Mouse (Mus musculus) left cerebral cortex, adult 2 months (tissue): ENCODE results near the gene Os9. TPM values are rescaled to one million over a fixed set of nuclear protein-coding genes. Genes with fewer than 3 reads are reported as not detected.
"Not testable (repeated sequence)": the region's sequence is repeated elsewhere in the genome, so short reads cannot be mapped to it uniquely, and the experiment has no call there.

Source experiments
- DNase-seq, 2 experiments: peaks; one replicate each; pipeline ENCODE4 v3.0.0; 2021 to 2022; ENCODE audit warnings: low spot score in 2 of 2, mixed read lengths in 1 of 2; ENCODE audit errors: extremely low spot score in 1 of 2
- H3K27ac ChIP-seq: fragments of 200-600 bp; 2 replicates; pipeline ENCODE4 v1.8.1; 2022
- H3K4me3 ChIP-seq: fragments of 200-600 bp; 2 replicates; pipeline ENCODE4 v1.8.1; 2022
- CTCF ChIP-seq: fragments of 200-600 bp; IDR thresholded peaks from 2 replicates; pipeline ENCODE4 v1.8.1; 2022; ENCODE audit warnings: antibody characterized with exemption, mild to moderate bottlenecking, moderate library complexity
- intact Hi-C: fragments of 180-260 bp; cut with DNase I; formaldehyde crosslinking; loops from one replicate; pipeline ENCODE4 v1.15.1; 2025
- total RNA-seq, 2 experiments: library from RNA; stranded (reverse); gene quantifications; 2 replicates each; pipeline ENCODE4 v1.2.3; 2021

The Os9 gene
- total RNA-seq, 2 experiments from 2014 or later, result 109 to 114 TPM

DNA sequence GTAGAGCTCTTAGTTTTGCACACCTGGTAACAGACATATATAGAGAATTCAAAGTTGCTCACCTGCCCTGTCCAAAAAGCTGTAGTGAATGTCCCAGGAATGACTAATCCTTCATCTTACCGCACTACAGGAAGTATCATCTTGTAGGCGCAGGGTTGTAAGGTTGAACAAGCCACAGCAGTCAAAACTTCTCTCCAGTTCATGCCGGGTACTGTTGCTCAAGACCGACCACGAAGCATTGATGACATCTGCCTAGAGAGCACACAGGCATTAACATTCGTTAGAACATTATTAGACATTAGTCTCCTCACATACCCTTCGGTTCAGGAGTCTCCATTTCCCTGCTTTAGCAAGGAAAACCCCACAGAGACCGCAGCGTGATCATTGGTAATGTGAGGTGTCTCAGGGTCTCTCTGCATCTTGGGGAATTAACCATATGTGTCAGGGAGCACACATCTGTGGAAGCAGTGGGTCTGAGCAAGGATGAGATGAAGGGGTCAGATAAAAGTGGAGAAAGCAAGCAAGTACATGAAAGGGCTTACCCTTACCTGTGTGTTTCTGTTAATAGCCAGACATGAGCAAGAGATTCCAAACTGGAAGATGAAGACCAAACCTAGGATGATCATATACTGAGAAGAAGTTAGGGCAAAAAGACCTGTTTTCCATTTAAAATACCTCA lies 52.4 kb downstream of the Os9 start:
- Histone ChIP-seq H3K27ac (no peak overlapping the region), H3K4me3 (no peak overlapping the region; the same call in 1 of the 2 replicates)
- no peak for TF ChIP-seq CTCF
- DNase-seq, result no peak
- intact Hi-C loops, result no loop called here

DNA sequence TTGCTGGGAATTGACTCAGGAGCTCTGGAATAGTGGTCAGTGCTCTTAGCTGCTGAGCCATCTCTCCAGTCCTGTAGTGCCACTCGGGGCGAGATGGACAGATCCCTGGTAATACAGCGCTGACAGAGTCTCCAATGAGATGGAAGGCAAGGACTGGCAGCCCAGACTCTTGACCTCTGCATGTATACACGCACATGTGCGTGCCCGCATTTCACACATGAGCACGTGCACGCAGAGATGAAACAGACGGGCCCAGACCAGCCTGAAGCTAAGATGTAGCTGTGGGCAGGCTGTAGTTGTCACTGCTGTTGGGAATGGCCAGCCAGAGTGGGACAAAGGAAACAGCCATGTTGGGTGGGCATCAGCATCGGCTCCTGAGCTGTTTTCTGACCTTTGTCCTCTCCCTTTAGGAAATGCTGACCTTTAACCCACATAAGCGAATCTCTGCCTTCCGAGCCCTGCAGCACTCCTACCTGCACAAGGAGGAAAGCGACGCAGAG lies 54.4 kb downstream of the Os9 start:
- intact Hi-C loops, result no loop called here
- DNase-seq, result no peak
- no peak for TF ChIP-seq CTCF
- Histone ChIP-seq H3K4me3 (no peak overlapping the region), H3K27ac (no peak overlapping the region)

DNA sequence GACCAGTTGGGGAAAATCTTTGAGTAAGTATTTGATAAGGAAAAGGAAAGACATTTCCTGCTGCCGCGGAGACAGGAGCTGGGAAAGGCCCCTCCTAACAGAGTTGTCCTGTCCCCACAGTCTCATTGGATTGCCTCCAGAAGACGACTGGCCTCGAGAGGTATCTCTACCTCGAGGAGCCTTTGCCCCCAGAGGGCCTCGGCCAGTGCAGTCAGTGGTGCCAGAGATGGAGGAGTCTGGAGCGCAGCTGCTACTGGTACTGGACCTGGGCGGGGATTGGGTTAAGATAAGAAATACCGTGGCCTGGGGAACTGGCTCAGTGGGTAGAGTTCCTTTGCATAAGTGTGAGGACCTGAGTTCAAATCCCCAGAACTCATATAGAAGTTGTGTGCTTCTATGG lies 55.0 kb downstream of the Os9 start:
- no peak for TF ChIP-seq CTCF
- no peak overlapping the region for H3K4me3 ChIP-seq
- intact Hi-C loops, result no loop called here
- H3K27ac ChIP-seq, result no peak overlapping the region
- no peak for DNase-seq

DNA sequence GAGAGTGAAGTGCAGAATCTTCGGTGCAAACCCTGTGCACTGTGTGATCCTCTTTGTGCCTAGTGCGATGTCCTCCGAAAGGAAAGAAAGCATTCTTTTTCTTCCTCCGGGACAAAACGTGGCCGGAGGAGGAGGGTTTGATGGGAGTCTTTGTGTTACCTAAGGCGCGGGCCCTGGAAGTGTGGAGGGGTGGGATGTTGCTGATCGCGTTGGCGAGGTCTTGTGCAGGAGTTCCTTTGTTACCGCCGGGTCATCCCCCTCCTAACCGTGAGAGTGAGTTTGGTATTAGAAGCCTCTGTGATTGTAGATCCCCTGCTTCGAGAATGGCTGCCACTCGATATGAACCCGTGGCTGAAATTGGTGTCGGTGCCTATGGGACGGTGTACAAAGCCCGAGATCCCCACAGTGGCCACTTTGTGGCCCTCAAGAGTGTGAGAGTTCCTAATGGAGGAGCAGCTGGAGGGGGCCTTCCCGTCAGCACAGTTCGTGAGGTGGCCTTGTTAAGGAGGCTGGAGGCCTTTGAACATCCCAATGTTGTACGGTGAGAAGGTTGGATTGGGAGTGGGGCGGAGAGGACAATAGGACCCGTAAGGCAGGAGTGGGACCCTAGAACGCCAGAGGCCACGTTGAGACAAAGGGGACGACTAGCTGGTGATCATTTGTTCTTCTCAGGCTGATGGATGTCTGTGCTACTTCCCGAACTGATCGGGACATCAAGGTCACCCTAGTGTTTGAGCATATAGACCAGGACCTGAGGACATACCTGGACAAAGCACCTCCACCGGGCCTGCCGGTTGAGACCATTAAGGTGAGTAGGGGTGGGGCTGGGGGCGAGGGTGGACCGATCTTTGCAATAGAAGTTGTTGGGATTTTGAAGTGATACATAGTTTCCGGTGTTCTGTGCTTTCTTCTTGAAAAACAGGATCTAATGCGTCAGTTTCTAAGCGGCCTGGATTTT lies 56.7 kb downstream of the Os9 start:
- no peak for DNase-seq
- no peak for TF ChIP-seq CTCF
- H3K4me3 ChIP-seq, result peak overlapping the region; percentile 82
- intact Hi-C loops, result loop anchor here (5.0 kb wide), 1 partner anchor 558 kb away; the partner anchor contains the start of gene Lrp1
- H3K27ac ChIP-seq, result peak overlapping the region; percentile 89

DNA sequence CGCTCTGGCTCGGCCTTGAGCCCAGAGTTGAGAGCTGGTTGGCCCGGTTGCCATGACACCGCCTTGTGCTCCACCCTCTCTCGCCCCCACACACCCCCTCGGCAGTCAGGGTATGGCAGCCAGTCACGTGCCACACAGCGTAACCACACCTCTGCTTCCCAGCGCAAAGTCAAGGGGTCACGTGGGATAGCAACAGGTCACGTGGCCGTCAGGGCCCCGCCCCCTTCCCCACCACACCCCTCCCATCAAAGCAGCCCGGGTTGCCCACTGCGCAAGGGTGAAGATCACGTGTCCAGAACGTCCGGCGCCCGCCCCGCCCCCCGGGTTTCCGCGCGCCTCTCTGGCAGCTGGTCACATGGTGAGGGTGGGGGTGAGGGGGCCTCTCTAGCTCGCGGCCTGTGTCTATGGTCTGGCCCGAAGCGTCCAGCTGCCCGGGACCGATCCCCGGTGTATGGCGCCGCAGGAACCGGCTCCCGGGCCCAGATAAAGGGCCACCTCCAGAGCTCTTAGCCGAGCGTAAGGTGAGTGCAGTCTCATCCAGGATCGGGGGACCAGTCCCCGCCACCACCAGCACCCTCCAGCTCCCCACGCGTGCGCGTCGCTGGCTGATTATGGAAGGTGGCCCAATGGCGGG lies 57.6 kb downstream of the Os9 start, which contains the start of gene Cdk4:
Gene Cdk4 (plus strand): TSS at position 296 of the 634 bp plus-strand sequence.
- DNase-seq, result peak; percentile 98 to 99
- Histone ChIP-seq H3K4me3 (peak within 1 kb of the TSS; percentile 82), H3K27ac (peak within 1 kb of the TSS; percentile 89)
- intact Hi-C loops, result loop anchor here (5.0 kb wide), 1 partner anchor 559 kb away; the partner anchor contains the start of gene Lrp1
- no peak for TF ChIP-seq CTCF

DNA sequence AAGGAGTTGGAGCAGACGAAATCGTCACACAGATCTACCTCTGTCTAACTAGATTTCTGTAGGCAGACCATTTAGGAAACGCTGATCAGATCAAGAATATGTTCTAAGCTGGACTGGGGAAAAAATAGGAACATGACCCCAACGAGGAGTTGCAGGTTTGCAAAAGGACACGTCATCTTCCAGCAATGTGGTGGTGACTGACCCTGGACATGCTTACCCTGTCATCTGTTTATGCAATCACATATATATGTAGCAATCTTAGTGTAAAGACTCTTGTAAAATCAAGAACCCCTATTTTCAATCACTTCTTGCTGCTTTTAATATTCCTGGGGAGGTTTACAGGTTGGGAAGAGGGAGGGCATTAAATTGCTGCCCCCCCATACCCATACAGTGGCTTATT lies 58.4 kb downstream of the Os9 start:
- peak overlapping the region; percentile 87 for H3K27ac ChIP-seq
- H3K4me3 ChIP-seq, result no peak overlapping the region
- no peak for DNase-seq
- TF ChIP-seq CTCF, result no peak
- intact Hi-C loops, result loop anchor here (5.0 kb wide), 1 partner anchor 560 kb away; the partner anchor contains the start of gene Lrp1

DNA sequence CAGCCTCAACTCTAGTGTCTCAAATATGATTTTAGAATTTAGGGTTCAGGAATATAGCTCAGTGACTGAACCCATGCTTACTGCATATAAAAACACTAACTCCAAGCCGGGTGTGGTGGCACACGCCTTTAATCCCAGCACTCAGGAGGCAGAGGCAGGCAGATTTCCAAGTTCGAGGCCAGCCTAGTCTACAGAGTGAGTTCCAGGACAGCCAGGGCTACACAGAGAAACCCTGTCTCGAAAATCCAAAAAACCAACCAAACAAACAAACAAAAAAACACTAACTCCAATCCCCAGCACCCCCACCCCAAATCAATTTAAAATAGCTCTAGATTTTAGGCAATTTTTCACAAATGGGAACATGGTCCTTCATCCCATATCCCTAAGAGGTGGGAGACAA lies 58.8 kb downstream of the Os9 start:
- DNase-seq, H3K4me3 ChIP-seq, H3K27ac ChIP-seq: not testable (repeated sequence)
- intact Hi-C loops, result loop anchor here (5.0 kb wide), 1 partner anchor 560 kb away; the partner anchor contains the start of gene Lrp1

DNA sequence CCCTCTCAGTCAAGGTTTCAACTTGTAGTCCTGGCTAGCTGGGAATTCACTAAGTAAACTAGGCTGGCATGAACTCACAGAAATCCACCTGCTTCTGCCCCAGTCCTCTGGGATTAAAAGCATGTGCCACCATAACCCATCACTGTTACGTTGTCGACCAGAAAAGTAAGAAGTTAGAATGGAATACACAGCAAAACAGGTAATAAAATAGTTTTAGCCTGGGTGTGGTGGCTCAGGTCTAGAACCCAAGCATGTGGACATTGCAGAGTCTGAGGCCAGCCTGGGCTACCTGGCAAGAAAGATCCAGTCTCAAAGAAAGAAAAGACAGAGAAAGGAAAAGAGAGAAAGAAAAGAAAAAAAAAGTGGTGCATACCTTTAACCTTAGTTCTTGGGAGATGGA lies 59.4 kb downstream of the Os9 start:
- Histone ChIP-seq H3K27ac (no peak overlapping the region), H3K4me3 (no peak overlapping the region)
- DNase-seq, result no peak
- intact Hi-C loops, result loop anchor here (5.0 kb wide), 1 partner anchor 561 kb away; the partner anchor contains the start of gene Lrp1
- TF ChIP-seq CTCF, result no peak

DNA sequence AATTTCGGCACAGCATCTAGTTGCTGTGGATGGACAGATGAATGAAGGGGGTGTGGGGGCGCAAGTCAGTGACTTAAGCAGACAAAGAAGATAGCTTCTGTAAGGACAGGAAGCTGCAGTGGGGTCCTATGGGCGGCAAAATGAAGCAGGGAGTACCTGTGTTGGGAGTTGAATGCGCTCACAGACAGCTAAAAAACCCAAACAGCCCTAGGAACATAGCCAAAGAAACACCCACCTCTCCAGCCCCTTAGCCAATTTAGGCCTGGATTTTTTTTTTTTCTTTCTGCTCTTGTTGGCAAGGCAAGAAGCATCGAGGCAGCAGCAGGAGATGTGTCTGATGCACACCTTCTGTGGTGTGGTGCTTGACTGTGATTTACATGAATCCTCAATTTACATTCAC lies 59.8 kb downstream of the Os9 start:
- Histone ChIP-seq H3K27ac (peak overlapping the region; percentile 70; the same call in 1 of the 2 replicates), H3K4me3 (no peak overlapping the region)
- intact Hi-C loops, result loop anchor here (5.0 kb wide), 1 partner anchor 561 kb away; the partner anchor contains the start of gene Lrp1
- TF ChIP-seq CTCF, result no peak
- no peak for DNase-seq

DNA sequence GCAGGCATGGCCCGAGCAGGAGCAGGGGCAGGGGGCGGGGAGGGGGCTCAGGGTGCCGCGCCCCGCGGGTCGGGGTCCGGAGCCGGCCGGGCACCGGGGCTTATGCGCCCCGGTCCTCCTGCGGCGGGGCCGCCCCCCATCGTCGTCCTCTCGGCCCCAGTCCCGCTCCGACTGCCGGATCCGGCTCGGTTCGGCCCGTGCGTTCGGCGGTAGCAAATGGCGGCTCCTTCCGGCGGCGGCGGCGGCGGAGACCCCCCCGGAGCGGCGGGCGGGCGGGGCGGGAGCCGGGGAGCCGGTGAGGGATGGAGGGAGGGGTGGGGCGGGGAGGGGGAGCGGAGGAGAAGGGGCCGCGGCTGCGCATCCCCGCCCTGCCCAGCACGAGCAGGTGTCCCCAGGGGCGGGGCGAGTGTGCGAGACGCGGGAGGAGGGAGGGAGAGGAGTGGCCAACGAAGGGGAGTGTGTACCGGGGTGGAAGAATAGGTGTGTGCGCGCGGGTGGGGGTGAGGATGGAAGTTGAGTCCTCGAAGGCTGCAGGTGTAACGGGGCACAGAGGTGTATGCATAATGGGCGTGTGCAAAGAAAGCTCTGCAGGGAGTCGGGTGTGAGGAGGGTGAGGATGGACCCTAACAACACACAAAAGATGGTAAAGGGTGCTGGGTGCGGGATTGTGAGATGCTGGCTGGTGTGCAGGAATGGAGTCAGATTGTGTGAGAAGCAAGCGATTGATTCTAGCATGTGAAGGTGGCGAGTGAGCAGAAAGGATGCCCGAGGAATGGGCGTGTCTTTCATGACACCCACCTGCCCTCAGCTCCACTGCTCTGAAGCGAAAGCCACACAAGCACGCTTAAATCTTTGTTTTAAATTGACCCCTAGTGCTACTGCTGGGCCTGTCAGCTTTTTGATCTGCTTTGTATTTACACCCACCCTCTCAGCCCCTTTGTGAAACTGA lies 60.7 kb downstream of the Os9 start, which contains the start of gene March9:
Gene March9 (minus strand): TSS at position 217 of the 949 bp plus-strand sequence.
- intact Hi-C loops, result loop anchor here (5.0 kb wide), 1 partner anchor 562 kb away; the partner anchor contains the start of gene Lrp1
- peak within 1 kb of the TSS; percentile 70 for H3K27ac ChIP-seq
- TF ChIP-seq CTCF, result no peak
- peak; percentile 69 to 82 for DNase-seq
- peak within 1 kb of the TSS; percentile 64 for H3K4me3 ChIP-seq
